Mouse (Mus musculus): ENCODE data around the gene Dock10. TPM values are rescaled to one million over a fixed set of nuclear protein-coding genes. Genes with fewer than 3 reads are reported as not detected.

Gene Dock10
- polyA plus RNA-seq, 1 experiment = 43.0 TPM

- DNase-seq (ENCODE audit: extremely low spot score in 1 of 2, low spot score in 1 of 2) = peak in 1 of 2 experiments; percentile 33
These were observed 139.2 kb downstream of the Dock10 start for GRCm38 (mm10) chr1:80619100-80619499.

- DNase-seq (ENCODE audit: extremely low spot score in 1 of 2, low spot score in 1 of 2) = peak in 1 of 2 experiments; percentile 41
These were observed 141.7 kb downstream of the Dock10 start for GRCm38 (mm10) chr1:80616671-80617070.

DNA sequence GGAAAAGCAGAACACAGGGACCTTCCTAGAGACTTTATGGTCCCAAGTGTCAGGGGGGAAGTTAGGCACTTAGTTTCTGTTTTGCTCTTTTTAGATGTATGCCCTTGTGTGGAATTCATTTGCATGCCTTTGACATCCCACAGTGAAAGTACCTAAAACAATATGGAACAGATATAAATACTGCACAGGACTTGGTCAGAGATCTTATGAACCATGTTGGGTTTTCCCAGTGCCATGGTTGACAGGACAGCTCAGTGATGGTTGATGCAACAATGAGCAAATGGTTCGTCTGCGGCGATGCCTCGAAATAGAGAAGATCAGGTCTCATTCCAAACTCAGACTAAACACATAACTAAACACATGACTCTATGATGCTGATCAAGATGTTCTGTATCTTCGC, 143.6 kb downstream of the Dock10 start:
- DNase-seq (ENCODE audit: extremely low spot score in 1 of 2, low spot score in 1 of 2) = no peak

DNA sequence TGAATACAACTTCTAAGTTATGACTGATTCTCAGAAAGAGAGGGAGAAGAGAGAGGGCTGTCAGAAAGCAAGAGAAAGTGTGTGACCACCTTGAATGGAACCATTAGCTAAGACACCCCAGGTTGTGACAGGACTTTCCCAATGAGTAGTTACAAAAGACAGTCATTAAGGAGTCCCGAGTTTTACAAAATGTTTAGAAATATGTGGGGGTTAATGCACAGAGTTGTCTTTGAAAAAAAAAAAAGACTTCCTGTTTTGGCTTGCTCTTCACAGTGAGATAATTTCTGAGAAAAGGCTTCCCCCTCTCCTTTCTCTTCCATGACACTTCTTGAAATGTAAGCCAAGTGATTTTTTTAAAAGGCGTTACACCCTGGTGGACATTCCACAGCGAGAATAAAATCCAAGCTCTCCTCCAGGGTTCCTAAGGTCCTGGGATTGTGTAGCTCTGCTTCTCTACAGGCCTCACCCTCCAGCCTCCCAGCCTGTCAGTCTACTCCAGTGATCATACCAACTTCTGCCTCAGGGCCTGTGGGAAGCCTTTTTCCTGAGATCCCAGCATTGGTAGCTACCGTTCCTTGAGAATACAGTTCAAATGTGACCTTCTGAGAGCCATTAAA, 144.8 kb downstream of the Dock10 start:
- no peak for DNase-seq (ENCODE audit: extremely low spot score in 1 of 2, low spot score in 1 of 2)

- no peak for DNase-seq (ENCODE audit: extremely low spot score in 1 of 2, low spot score in 1 of 2)
These were observed 150.8 kb downstream of the Dock10 start for GRCm38 (mm10) chr1:80607546-80607945.

GRCm38 (mm10) chr1:80606131-80606754, 152.1 kb downstream of the Dock10 start:
- peak; percentile 46 to 70 for DNase-seq (ENCODE audit: extremely low spot score in 1 of 2, low spot score in 1 of 2)

- no peak for DNase-seq (ENCODE audit: extremely low spot score in 1 of 2, low spot score in 1 of 2)
These were observed 154.0 kb downstream of the Dock10 start for GRCm38 (mm10) chr1:80604332-80604731.

- DNase-seq (ENCODE audit: extremely low spot score in 1 of 2, low spot score in 1 of 2) = peak in 1 of 2 experiments; percentile 65
These were observed 155.2 kb downstream of the Dock10 start for GRCm38 (mm10) chr1:80603081-80603480.

- no peak for DNase-seq (ENCODE audit: extremely low spot score in 1 of 2, low spot score in 1 of 2)
These were observed 175.0 kb downstream of the Dock10 start for GRCm38 (mm10) chr1:80583281-80583680.

GRCm38 (mm10) chr1:80582186-80582585, 176.1 kb downstream of the Dock10 start:
- DNase-seq (ENCODE audit: extremely low spot score in 1 of 2, low spot score in 1 of 2) = peak in 1 of 2 experiments; percentile 8

- no peak for DNase-seq (ENCODE audit: extremely low spot score in 1 of 2, low spot score in 1 of 2)
These were observed 181.4 kb downstream of the Dock10 start for GRCm38 (mm10) chr1:80576898-80577297.

DNA sequence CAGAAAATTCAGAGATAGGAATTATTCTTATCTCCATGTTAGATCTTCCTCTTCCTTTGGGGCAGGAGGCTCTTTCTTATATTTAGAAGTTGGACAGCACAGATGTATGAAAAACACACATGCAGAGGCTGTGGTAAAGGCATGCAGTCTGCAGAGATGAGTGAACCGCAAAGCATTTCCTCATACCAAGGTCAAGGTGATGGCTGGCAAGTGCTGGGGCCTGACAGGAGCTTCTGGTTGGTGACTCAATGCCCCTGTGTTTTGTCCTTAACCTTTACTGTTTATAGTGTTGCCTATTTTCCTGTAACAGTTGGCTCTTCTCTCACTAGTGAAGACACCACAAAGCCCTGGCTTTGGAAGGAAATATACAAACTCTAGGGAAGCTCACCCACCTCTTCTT, 201.9 kb downstream of the Dock10 start:
- no peak for DNase-seq (ENCODE audit: extremely low spot score in 1 of 2, low spot score in 1 of 2)

DNA sequence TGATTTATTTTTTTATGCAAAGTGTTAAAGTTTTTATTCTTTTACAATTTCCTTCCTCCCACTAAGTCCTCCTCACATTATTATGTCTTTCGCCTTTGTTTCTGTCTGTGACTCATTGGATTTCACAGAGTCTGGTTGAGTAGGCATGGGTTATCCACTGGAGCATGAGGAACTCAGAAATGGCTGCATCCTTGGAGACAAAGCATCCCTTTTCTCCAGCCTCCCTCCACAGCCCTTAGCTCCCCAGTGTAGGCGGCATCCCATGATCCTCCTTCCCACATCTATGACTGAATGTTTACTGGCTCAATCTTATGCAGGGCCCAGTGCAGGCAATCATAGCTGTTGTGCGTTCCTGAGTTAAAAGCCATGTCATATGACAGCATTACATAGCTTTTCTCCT, 216.8 kb downstream of the Dock10 start:
- DNase-seq (ENCODE audit: extremely low spot score in 1 of 2, low spot score in 1 of 2) = peak in 1 of 2 experiments; percentile 18

DNA sequence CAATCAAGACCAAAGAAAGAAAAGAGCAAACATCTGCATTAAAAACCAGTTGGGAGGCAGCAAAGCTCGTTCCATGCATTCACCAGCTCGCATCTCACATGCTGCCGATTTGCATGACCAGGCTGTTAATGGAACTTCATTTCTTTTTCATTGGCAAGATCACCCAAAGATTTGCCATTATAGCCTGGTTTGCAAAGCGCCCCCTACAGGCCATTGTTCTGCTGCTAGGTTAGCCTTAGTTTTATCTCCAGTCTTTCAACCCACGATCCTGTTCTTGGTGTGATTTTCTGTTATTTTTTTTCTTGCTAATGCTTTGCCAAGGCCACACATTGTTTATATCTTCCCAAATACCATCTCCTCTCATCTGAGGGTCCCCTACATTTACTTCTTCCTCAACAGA, 236.1 kb downstream of the Dock10 start:
- DNase-seq (ENCODE audit: extremely low spot score in 1 of 2, low spot score in 1 of 2) = no peak

DNA sequence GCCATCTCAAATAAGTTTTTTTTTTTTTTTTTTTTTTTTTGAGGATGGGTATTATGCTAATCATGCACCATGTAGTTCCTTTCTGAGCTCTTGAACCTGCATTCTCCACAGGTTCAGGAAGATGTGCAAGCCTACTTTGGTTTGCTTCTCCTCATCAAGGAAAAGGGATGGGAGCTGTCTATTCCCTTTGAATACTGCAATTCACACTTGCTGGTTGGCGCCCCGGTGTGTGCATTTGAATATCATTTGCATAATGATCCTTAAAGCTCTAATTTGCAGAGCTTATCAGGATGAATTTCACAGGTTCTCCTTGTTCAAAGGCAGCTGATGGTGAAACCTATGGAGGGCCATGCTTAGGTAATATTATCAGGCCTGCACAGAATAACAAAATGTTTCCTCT, 237.9 kb downstream of the Dock10 start:
- no peak for DNase-seq (ENCODE audit: extremely low spot score in 1 of 2, low spot score in 1 of 2)

GRCm38 (mm10) chr1:80519893-80520292, 238.4 kb downstream of the Dock10 start:
- no peak for DNase-seq (ENCODE audit: extremely low spot score in 1 of 2, low spot score in 1 of 2)

- peak in 1 of 2 experiments; percentile 42 for DNase-seq (ENCODE audit: extremely low spot score in 1 of 2, low spot score in 1 of 2)
These were observed 242.5 kb downstream of the Dock10 start for GRCm38 (mm10) chr1:80515836-80516235.

DNA sequence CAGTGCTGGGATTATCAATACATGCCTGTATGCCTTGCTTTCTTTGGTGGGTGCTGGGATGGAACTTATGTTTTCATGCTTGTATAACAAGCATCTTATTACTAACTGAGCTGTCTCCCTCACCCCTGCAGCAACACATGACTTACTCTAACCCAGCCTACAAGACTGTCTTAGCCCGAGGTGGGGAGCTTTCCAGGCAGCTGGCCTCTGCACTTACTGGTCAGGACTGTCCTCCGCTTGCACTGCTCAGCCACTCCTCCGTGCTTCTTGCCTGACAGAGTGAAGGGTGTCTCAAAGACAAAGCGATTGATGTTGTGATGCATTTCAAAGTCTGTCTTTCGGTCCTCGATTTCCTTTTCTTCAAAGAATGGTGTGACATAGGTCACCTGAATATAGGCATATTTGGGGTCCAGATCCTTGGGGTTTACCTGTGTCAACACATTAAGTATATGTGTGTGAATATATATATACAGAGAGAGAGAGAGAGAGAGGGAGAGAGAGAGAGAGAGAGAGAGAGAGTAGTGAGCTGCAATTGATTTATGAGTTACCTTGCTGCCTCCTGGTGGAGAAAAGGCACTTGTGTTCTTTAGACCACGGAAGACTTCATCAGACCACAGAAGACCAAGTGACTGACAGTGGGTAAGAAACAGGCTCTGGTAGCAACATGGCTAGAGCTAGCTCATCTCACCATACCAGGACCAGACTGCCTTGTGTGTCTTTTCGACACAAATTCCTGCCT, 245.9 kb downstream of the Dock10 start:
- peak in 1 of 2 experiments; percentile 55 for DNase-seq (ENCODE audit: extremely low spot score in 1 of 2, low spot score in 1 of 2)

DNA sequence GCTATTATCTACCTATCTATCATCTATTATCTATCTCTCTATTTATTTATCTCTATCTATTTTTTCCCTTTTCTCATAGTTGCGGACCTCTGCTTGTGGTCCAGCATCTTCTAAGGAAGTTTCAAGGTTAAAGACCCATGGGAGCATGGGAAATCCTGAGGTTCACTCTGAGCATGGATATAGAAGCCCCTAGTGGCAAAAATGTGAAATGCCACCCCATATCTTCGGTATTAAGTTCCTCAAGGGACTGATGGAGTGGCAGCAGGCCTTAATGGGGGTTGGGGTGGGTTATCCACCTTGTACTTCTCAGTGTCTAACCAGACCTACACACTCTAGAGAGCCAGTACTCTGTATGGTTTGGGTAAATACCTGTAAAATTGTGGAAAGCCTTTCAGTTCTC, 253.6 kb downstream of the Dock10 start:
- DNase-seq (ENCODE audit: extremely low spot score in 1 of 2, low spot score in 1 of 2) = no peak

DNA sequence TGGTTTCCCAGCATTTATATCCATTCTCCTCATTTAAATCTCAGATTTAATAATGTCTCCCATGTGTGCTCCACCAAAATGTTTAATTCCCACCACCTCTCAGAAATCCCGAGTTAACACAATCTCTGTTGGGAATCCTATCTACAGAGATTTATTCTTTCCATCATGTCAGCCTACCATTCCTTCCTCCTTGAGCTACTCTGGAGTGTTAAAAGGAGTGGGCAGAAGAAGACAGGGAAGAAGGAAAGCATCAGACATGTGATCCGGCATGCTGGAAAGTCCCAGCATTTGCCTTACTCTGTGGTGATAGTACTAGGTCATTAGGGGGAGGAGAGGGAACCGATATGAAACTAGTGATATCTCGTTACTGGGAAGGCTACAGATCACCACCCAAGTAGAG, 254.2 kb downstream of the Dock10 start:
- no peak for DNase-seq (ENCODE audit: extremely low spot score in 1 of 2, low spot score in 1 of 2)

DNA sequence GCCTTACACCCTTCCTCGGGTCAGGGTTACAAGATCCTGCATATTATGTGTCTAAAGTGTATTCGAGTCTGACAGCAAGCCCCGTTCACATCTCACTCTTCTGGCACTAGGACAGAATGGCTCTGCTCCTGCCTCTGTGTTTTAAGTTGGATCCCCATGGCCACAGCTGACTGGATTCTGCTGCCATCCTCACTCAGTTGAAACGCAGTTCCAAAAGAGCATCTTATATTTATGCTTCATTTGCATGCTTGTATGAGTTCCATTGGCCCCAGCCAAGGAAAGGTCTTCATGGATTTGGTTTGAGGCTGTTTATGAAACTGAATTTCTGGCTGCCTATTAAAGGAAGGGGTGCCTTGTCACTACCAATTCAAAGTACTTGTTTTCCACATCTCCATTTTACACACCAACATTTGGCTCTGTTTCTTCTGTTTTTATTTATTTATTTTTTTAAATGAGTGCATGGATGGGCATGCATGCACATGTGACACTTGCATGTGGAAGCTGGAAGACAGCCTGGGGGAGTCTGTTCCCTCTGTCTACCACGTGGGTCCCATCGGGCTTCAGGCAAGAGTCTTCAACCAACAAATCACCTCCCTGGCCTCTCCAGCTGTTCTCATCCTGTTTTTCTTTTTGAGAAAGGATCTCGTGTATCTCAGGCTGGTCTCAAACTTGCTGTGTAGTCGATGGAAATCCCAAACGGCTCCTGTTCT, 255.7 kb downstream of the Dock10 start:
- DNase-seq (ENCODE audit: extremely low spot score in 1 of 2, low spot score in 1 of 2) = no peak

Data from frontal cortex, adult 2 months (tissue).